Mouse (Mus musculus) adrenal gland, postnatal 25 days (tissue): ENCODE results near the gene Dclk3. TPM values are rescaled to one million over a fixed set of nuclear protein-coding genes. Genes with fewer than 3 reads are reported as not detected.

Source experiments
- DNase-seq: peaks from one replicate; pipeline ENCODE4 v3.0.0; 2021; ENCODE audit warnings: mixed read lengths
- total RNA-seq: library from RNA; stranded (reverse); gene quantifications from 2 replicates; pipeline ENCODE4 v1.2.3, GENCODE M21; 2021

Gene Dclk3
- total RNA-seq, 1 experiment from 2014 or later: 1.7 TPM

GRCm38 (mm10) chr9:111439836-111440201 lies 938 bp downstream of the Dclk3 start:
- DNase-seq: no peak

- no peak for DNase-seq
Measured at GRCm38 (mm10) chr9:111440446-111440845, 1.6 kb downstream of the Dclk3 start.

GRCm38 (mm10) chr9:111441151-111441550 lies 2.3 kb downstream of the Dclk3 start:
- DNase-seq: no peak

DNA sequence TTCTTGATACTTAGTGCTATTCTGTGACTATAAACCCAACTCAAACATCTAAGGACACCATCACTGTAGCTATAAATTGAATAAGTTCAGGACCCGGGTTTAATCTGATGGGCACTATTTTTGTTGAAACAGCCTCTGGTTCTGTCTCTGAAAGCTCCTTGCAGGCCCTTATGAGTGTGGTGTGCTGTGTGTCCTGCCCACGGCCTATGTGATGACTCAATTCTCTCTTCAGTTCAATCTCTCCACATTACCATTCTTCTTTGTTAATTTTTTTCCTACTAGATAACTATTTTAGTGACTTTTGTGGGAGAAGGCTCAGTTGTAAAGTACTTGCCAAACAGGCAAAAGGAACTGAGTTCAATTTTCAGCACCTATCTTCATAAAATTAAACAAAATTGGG lies 7.3 kb downstream of the Dclk3 start:
- no peak for DNase-seq

DNA sequence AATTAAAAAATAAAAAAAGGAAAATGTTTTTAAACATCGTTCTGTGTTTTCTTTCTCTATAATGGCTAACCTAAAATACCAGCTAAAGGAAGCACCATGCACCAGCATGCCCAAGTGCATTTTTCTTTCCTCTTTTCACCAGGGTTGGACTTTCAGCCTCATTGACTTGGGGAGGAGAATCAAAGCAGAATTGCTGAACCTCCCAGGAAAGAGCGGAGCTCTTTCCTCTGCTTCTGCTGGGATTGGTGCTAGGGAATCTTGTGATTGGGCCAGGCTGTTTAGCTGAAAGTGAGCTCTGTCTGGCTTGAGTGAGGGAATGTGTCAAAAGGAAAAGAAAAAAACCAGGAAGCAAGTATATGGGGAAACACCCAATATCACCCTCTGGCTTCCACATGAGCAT lies 10.1 kb downstream of the Dclk3 start:
- DNase-seq: no peak

DNA sequence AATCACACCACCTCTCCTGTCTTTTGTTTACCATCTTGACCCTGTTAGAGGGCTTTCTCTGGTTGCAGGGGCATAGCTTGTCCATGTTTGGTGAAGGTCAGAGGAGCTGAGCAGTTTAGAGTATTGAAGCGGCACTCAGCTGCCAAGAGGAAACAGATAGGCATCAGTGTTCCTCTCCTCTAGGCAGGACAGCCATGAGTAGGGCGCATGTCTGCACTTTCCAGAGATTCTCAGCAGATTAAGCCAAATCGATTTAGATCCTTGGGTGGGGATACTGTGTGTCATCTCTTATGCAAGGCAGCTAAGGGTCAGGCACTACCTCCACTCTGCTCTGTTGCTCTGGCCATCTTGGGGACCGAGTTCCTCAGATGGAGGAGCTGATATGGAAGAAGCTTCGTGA lies 11.0 kb downstream of the Dclk3 start:
- DNase-seq: no peak

GRCm38 (mm10) chr9:111450853-111451404 lies 12.0 kb downstream of the Dclk3 start:
- DNase-seq: no peak

GRCm38 (mm10) chr9:111453895-111454294 lies 15.0 kb downstream of the Dclk3 start:
- no peak for DNase-seq

- DNase-seq: no peak
Measured at GRCm38 (mm10) chr9:111457176-111457935, 18.5 kb downstream of the Dclk3 start.

DNA sequence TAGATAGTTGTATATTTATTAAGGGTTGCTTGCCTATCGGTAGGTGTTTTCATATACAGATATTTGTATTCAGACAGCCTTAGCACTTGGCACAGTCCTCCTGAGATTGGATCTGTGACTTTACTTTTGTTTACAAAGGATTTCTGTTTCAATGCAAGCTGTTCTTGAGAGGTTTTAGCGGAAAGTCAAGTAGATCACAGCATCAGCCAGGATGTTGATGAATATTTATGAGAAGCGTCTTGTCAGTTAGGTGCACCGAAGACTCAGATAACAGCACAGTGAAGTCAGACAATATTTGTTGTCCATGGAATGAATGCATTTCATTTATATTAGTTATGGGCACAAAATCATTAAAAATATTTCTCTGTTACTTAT lies 19.0 kb downstream of the Dclk3 start:
- DNase-seq: no peak

DNA sequence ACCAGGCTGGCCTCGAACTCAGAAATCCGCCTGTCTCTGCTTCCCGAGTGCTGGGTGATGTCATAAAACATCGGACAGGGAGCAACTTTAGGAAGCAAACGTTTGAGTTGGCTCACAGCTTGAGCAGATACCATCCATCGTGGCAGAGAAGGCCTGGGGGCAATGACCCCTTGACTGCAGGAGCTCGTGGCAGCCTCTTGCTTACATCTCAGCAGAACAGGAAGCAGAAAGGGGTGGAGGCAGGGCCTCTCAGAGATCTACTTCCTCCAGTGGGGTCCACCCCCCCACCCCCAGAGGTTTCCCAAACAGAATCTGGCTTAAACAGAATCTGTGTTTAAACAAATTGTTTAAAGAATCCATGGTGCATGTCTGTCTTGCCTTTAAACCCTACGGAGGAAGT lies 20.6 kb downstream of the Dclk3 start:
- DNase-seq: no peak

DNA sequence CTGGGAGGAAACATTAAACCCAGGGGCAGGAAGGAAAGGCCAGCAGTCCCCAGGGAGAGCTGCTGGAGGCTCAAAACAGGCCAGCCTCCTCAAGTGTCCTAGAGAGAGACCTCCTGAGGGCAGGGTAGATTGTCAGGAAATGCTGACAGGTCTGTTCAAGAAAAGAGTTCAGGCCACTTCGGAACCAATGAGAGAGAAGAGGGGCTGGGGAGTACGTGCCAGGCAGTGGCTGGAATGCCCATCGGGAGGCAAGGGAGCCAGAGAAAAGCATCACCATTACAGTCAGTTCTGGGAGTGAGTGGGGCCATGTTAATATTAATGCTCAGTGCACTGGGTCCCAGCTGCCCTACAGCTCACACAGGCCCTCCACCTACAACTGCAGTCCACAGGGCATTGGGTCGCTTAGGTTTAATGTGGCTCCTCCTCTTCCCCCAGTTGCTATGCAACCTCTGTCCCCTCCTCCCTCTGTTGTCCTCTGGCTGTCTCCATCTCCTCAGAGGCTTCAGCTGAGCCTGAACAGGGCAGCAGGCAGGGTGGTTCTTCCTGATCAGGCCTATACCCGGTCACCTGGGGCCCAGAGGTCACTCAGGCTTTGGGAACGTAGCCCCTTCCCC lies 21.4 kb downstream of the Dclk3 start:
- DNase-seq: no peak

DNA sequence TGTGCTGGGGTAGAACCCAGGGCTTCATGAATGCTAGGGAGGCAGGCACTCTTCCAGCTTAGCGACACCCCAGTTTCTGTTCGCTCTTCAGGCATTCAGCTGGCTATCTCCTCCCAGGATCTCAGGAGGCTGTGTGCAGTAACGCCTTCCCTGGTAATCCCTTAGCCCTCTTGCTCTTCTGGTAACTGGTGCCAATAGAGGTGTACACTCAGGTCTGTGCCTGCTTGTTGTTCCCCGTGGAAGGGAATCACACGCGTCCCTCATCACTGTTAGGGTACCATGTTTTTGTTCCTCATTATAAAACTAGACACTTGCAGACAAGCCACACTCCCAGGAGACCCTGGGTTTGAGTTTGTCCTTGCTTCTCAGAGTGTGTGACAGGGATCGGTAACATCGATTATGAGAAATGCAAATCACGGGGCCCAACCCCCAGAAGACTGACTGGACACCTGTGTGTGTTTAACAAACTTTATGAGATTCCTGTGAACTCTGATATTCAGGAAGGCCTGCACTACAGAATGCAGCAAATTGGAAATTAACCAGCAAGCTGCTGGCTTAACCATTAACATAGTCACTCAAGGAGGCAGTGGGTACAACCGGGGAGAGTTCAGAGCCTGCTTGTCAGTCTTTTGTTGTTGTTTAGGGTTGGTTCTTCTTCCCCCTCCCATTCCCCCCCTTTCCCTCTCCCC lies 22.7 kb downstream of the Dclk3 start:
- no peak for DNase-seq

DNA sequence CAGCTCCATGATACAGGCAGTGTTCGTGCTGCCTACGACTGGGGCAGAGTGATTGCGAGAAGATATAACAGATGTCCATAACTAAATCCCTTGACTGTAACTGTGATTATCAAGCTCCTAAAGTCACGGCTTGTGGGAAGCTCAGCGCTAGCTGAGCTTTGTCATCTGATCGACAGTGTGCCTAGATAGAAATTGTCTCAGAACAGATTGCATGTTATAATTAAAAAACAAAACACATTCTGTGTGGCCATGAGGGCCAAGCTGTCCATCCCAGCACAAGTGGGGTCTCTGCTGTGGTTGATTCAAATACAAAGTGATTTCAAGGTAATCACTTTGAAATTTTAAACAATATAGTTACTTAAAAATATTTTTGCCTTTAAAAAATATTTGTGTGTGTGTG lies 26.8 kb downstream of the Dclk3 start:
- DNase-seq: no peak

DNA sequence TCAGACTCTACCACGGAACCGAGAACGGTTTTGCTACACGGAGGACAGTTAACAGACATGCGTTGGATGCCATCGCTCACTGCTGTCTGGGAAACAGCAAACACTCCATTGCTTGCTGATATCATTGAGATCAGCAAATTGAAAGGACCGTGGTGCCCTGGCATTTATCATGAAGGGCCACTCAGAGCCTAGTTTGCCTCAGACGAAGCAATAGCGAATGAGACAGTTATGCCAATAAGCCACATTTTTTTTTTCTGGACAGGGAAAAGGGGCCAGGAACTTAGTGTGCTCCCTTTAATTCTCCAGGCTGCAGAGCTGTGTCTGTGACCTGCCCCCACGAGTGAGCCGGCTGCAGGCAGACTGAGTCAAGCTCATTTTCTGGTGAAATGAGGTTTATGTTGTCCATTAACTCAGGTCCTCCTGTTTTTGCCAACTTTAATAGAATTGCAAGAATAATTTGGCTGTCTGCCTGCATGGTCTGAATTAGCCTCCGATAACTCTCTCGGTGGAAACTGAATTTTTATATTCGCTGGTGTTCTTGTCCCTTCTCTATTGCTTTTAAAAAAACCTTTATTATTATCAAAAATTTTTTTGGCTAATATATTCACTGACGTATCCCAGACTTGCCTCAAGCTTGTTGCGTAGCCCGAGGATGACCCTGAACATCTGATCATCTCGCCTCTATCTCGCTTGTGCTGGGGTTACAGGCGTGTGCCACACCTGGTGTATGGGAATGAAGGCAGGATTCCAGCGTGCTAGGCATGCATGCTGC lies 35.0 kb downstream of the Dclk3 start:
- DNase-seq: no peak

DNA sequence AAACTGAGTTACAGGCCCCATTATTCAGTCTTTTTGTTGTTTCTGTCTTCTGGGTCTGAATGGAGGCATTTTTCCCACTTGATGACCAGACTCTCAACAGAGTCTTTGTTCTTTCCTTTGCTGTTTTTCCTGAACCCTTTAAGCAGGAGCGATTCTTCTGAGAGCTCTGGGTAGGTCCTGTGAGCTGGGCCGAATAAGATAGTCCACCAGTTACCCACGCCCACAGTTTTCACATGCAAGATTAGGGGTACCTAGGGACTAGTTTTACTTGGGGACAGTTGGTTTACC lies 35.5 kb downstream of the Dclk3 start:
- DNase-seq: no peak

DNA sequence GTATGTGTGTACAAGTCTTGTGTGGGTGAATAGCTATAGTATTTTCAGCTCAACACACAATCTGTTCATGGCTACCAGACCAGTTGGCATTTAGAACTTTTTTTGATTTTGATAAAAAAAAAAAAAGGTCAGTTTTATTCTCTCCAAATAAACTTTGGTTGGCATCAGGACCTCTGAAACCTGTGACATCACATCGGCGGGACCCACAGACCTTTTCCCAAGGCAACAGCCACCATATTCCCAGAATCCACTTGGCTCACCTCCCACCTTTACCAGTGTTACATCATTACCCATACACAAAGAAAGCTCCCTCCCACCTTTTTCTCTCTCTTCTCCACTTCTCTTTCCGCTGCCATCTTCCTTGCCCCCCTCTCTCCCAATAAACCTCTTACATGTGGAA lies 36.4 kb downstream of the Dclk3 start:
- no peak for DNase-seq

GRCm38 (mm10) chr9:111475973-111476372 lies 37.1 kb downstream of the Dclk3 start:
- DNase-seq: no peak

DNA sequence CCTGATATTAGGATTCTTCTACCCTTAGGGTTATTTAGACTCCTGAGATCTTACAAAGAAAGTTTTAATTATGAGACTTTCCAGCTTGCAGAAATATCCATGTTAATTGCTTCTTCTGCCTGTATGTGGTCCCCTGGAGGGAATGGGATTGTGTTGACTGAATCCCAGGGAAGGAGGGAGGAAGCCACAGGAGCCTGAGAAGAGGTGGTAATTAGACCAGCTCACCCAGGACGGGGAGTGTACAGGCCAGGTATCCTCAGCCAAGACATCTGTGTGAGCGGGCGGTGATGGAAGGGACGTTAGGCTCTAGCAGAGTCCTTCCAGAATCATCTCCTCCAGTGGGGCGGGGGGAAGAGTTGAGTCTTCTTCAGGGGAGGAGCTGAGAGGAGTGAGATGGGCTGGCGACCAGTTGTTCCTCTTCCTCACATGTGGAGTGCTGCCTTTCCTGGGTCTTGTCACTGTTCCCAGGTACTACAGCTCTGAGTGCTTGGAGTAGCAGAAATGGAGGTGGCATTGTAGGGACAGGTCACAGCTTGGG lies 37.7 kb downstream of the Dclk3 start:
- no peak for DNase-seq

- DNase-seq: no peak
Measured at GRCm38 (mm10) chr9:111478853-111479490, 40.1 kb downstream of the Dclk3 start.

DNA sequence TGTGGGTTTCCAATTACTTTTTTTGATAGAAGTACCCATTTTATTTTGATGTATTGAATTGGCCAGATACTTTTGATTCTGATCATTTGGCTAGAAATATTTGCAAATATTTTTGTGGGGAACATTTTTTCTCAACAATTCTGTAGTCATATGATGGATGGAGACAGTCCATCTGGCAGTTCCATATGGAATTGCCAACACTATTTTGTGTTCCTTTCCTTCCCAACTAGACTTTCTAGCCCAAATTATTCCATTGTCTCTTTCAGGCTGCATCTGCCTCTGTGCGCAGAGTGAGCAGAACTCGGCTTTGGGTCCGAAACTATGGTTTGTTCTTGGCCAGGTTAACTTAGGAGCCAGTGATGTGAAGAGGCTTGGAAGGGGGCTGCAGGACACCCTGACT lies 42.1 kb downstream of the Dclk3 start:
- DNase-seq: no peak
